Mouse (Mus musculus): Measurements from ENCODE around the gene Bnip2. TPM values are rescaled to one million over a fixed set of nuclear protein-coding genes. Genes with fewer than 3 reads are reported as not detected.

Bnip2 gene
- 10 to 100 TPM; 79.7 to 97.8 TPM for total RNA-seq (2023)

DNA sequence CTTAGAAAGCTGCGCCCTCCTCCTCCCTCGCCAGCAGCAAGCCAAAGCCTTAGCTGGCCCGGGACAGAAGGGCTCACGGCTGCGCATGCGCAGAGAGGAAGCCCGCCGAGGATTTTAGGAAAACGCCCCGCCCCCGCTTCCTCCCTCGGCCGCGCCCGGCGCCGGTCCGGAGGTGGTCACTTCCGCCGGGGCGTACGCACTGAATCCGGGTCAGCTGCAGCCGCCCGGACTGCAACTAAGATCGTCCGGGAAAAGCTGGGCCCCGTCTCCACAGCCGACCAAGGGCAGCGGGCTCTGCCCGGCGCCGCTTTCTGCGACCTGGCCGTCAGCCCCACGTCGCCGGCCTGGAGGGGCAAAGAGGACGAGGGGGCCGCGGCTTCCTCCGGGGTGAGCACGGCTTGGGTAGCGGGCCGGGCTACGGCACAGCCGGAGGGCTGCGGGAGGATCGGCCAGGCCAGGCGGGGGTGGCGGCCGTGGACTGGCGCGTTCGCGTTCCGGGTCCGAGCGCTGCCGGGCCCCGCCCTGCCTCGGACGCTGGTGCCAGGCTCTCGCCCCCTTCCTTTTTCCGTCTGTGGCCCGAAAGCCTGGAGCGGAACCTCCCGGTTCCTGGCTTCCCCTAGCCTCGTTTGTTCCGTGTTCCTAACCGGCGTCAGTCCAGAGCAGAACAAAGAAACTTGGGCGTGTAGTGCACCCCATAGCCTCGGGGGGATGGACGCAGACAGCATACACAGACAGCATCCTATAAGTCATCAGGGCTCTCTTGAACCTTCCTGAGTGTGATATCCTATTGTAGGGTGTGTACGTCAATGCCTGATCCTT is at the start of gene Bnip2:
Bnip2 (plus strand) TSS at position 164 of the 819 bp plus-strand sequence.

DNA sequence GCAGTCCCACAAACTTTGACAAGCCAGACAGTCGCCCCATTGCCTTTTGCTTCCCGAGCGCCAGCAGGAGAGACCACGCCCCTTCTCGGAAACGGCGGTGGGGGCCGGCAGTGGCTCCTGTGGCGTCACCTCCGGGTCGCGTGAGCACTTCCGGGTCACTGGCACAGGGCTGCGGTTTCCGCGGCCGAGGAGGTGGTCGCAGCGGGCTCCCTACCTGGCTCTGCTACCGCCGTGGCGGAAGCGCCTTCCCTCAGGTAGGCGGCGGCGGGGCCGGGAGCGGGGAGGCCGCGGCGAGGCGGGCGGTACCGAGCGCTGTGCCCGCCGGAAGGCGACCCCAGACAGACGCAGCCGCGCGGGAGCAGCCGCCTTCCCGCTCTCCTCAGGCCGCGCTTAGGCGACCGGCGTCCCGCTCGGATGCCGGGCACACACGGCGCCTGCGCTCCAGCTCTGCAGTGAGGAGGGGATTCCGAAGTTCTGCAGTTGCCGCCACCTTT is 23.2 kb downstream of the Bnip2 start, which contains the start of gene Gtf2a2:
Gtf2a2 (plus strand) TSS at position 143 of the 494 bp plus-strand sequence.

DNA sequence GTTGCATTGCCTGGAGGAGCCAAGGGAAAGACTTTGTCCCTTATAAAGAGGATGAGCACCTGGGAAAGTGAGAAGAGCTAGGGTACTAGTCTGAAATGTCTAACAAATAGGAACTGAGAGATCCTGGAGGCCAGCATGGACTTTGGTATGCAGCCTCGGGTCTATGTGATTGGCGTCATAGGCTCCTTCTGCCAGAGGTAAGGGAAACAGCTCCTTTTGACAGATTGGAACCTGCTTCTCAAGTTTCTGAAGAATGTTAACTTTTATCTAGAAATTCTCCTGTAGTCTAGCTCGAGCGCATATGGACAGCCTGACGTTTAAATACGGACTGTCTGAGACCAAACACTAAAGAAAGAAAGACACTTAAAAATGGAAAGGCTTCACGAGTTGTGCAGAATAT is 48.7 kb downstream of the Bnip2 start, which contains the start of gene Gcnt3:
Gcnt3 (minus strand) TSS at position 101 of the 400 bp plus-strand sequence.

Other genes starting within 250 kb of the Bnip2 start
- not detected for gene Foxb1, start 228.5 kb upstream of the Bnip2 start, total RNA-seq (2023)
- gene Gtf2a2, start 23.1 kb downstream of the Bnip2 start, total RNA-seq (2023) = 10 to 100 TPM; 49.0 to 62.6 TPM
- not detected for gene Gcnt3, start 48.6 kb downstream of the Bnip2 start, total RNA-seq (2023)
- gene Fam81a, start 153.1 kb downstream of the Bnip2 start, total RNA-seq (2023) = not detected
- 1 to 10 TPM in 1 of 2 experiments, under 1 TPM in 1; 0.89 to 2.5 TPM for gene Myo1e, start 217.9 kb downstream of the Bnip2 start, total RNA-seq (2023)

Measured in neutrophil, adult 59 days (primary cell).